Mouse (Mus musculus) stomach, postnatal 0 days (tissue): ENCODE results near the gene Noc3l. TPM values are rescaled to one million over a fixed set of nuclear protein-coding genes. Genes with fewer than 3 reads are reported as not detected.

Experiments used
- ATAC-seq: fragments of 200-750 bp; cut with Nextera tagmentation; 2 replicates; pipeline ENCODE4 v1.8.0; 2017; ENCODE audit not compliant: low FRiP score, low TSS enrichment
- DNase-seq: peaks from one replicate; pipeline ENCODE4 v3.0.0-alpha.2; 2016; ENCODE audit warnings: low spot score
- H3K27ac ChIP-seq: fragments of 300-500 bp; sonication (generic); replicated peaks from 2 replicates; pipeline ENCODE4 v1.5.1; 2014; ENCODE audit warnings: mild to moderate bottlenecking, control low read depth
- H3K27me3 ChIP-seq: fragments of 300-500 bp; sonication (generic); 2 replicates; pipeline ENCODE4 v1.6.1; 2014; ENCODE audit warnings: low read length; ENCODE audit not compliant: control insufficient read depth, insufficient read depth
- H3K36me3 ChIP-seq: fragments of 300-500 bp; sonication (generic); 2 replicates; pipeline ENCODE4 v1.6.1; 2014; ENCODE audit warnings: low read length, mixed read lengths; ENCODE audit not compliant: control insufficient read depth, insufficient read depth
- H3K4me1 ChIP-seq: fragments of 300-500 bp; sonication (generic); replicated peaks from 2 replicates; pipeline ENCODE4 v1.6.1; 2014; ENCODE audit warnings: antibody characterized with exemption; ENCODE audit not compliant: control insufficient read depth, insufficient read depth
- H3K4me2 ChIP-seq: fragments of 300-500 bp; sonication (generic); replicated peaks from 2 replicates; pipeline ENCODE4 v1.6.1; 2014; ENCODE audit warnings: low read depth, mild to moderate bottlenecking, control low read depth, moderate library complexity
- H3K4me3 ChIP-seq: fragments of 300-500 bp; sonication (generic); 2 replicates; pipeline ENCODE4 v1.5.1; 2014; ENCODE audit warnings: low read depth, low read length, control low read depth
- H3K9ac ChIP-seq: fragments of 300-500 bp; sonication (generic); 2 replicates; pipeline ENCODE4 v1.6.1; 2014; ENCODE audit warnings: mild to moderate bottlenecking, low read length, control low read depth, mixed read lengths
- H3K9me3 ChIP-seq: fragments of 300-500 bp; sonication (generic); 2 replicates; pipeline ENCODE4 v1.6.1; 2016; ENCODE audit warnings: low read length; ENCODE audit not compliant: control insufficient read depth
- CTCF ChIP-seq: IDR thresholded peaks from 2 replicates; pipeline ENCODE4 v1.5.1; 2016; ENCODE audit warnings: antibody characterized with exemption, low read depth, mild to moderate bottlenecking, moderate library complexity
- EP300 ChIP-seq: optimal IDR thresholded peaks from 2 replicates; pipeline ENCODE3; 2016; ENCODE audit warnings: antibody characterized with exemption
- WGBS: fragments of 180-500 bp; shearing (Covaris S2); extraction: QIAGEN DNeasy Blood & Tissue Kit; methylation state at CpG from one replicate; pipeline ENCODE4 v1.1.7; 2014; 5-methylcytosine and 5-hydroxymethylcytosine counted together
- polyA plus RNA-seq: library from polyadenylated mRNA; unstranded; fragments of >200 nt; fragmentation: Nextera tagmentation; extraction: Ambion mirVana; gene quantifications from 2 replicates; pipeline ENCODE4 v1.2.1, GENCODE M21; 2015

Gene Noc3l
- polyA plus RNA-seq, 1 experiment from 2014 or later: 2.9 TPM

DNA sequence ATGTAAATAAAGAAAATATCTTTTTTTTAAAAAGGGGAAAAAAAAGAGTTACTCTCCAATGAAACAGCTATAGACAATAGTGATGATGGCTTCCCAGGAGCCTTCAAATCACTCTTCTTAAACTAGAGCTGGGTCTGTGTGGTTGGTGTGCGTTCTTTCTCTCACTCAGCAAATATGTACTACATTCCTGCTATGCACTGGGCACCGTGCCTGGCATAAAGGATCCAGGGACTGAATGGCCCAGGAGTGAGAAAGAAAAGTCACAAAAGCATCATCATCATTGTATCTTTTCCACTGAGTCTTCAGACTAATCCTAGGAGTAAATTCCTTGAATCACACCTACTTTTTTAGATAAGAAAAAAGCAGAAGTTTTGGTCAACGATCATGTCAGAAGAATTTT lies 61.9 kb downstream of the Noc3l start:
- WGBS: 65% methylated on average over 3 of the region's 3 CpGs
- ATAC-seq (no peak), DNase-seq (no peak)

DNA sequence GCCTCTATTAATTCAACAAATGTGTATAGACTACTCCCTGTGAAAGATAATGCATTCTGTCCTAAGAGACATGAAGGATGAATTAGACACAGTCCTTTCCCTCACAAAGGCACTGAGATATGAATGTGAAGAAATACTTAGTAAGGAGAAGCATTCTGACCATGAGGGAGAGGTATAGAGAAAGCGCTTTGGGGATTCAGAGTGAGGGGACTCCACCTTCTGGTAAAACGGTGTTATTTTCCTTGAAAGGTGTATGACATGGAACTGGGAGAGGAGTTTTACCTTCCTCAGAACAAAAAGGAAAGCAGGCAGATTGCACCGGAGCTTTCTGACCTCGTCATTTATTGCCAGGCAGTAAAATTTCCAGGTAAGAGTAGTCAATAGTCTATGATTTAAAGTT lies 68.8 kb downstream of the Noc3l start:
- Histone ChIP-seq H3K27me3 (no peaks in the 10 kb centered on the region), H3K4me3 (no peak overlapping the region), H3K9me3 (no peaks in the 10 kb centered on the region), H3K9ac (no peak overlapping the region), H3K27ac (no peak overlapping the region), H3K36me3 (peaks cover 2% of the 10 kb centered on the region; the same call in 1 of the 2 replicates), H3K4me1 (no peaks in the 10 kb centered on the region), H3K4me2 (no peak overlapping the region)
- 60% methylated on average over 4 of the region's 4 CpGs for WGBS
- DNase-seq: no peak
- ATAC-seq: no peak
- TF ChIP-seq CTCF (peak; percentile 53), EP300 (no peak)

More for the DNA sequence above, 61.9 kb downstream of the Noc3l start:
- H3K9me3 ChIP-seq: no peaks in the 10 kb centered on the region
- H3K4me3 ChIP-seq: no peak overlapping the region
- no peaks in the 10 kb centered on the region for H3K4me1 ChIP-seq
- no peak overlapping the region for H3K27ac ChIP-seq
- TF ChIP-seq EP300: no peak
- no peak for TF ChIP-seq CTCF
- no peaks in the 10 kb centered on the region for H3K36me3 ChIP-seq
- no peaks in the 10 kb centered on the region for H3K27me3 ChIP-seq
- no peak overlapping the region for H3K4me2 ChIP-seq
- no peak overlapping the region for H3K9ac ChIP-seq

DNA sequence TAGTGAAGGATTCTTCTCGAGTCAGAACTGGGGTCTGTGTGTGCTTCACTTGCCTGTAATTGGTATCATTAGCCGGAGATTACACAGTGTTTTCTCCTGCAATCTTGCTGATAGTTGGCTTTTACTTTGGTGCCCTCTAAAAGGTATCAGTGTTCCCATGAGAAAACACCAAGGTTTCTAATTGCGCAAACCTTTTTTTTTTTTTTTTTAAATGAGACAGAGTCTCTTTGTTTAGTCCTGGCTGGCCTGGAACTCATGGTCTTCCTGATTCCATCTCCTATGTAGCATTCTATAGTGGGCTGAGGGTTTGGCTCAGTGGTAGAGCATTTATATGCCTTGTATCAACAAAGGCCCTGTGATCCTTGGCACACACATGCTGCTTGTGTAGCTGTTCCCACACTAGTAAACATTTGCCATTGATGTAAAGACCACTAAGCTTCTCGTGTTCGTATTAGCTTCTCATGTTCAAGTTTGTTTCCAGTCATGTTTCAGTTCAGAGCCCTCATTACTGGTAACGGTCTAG lies 72.5 kb downstream of the Noc3l start:
- no peaks in the 10 kb centered on the region for H3K4me1 ChIP-seq
- no peak overlapping the region for H3K27ac ChIP-seq
- H3K9me3 ChIP-seq: no peaks in the 10 kb centered on the region
- no peaks in the 10 kb centered on the region for H3K27me3 ChIP-seq
- no peak overlapping the region for H3K4me2 ChIP-seq
- peaks cover 2% of the 10 kb centered on the region for H3K36me3 ChIP-seq
- TF ChIP-seq CTCF (no peak), EP300 (no peak)
- DNase-seq: no peak
- ATAC-seq: no peak
- H3K4me3 ChIP-seq: no peak overlapping the region
- H3K9ac ChIP-seq: no peak overlapping the region
- 57% methylated on average over 6 of the region's 6 CpGs for WGBS

DNA sequence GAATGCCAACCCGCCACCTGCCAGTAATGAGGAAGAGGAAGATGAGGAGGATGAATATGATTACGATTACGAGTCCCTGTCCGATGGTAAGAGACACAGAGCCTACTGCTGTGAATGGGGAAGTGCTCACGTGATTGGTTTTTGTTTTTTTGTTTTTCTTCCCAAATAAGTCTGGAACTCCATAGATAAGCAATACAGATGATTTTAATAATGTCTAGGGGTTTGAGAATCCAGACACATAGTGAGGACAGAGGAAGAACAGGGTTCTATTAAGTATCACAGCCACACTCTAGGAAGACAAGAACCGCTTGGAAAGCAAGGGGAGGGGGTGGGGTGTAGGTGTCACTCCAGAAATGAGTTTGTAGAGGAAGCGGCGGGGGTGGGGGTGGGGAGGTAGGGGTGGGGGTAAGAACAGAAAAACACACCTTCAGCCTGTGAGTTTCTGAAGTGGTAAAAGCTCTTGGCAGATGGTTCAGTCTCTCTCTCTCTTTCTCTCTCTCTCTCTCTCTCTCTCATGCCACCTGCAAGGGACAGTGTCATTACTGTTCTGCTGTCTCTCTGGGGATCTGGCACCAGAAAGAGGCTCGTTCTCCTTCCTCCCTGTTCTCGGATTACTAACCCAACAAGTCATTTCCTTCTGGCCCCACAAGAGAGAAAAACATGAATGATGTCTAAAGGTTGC lies 73.1 kb downstream of the Noc3l start:
- H3K27ac ChIP-seq: no peak overlapping the region
- ATAC-seq: no peak
- no peak for DNase-seq
- no peak overlapping the region for H3K4me3 ChIP-seq
- H3K36me3 ChIP-seq: no peaks in the 10 kb centered on the region; the same call in 1 of the 2 replicates
- TF ChIP-seq EP300 (no peak), CTCF (no peak)
- no peak overlapping the region for H3K4me2 ChIP-seq
- no peaks in the 10 kb centered on the region for H3K4me1 ChIP-seq
- 69% methylated on average over 10 of the region's 10 CpGs for WGBS
- no peaks in the 10 kb centered on the region for H3K27me3 ChIP-seq
- no peak overlapping the region for H3K9ac ChIP-seq
- H3K9me3 ChIP-seq: no peaks in the 10 kb centered on the region

DNA sequence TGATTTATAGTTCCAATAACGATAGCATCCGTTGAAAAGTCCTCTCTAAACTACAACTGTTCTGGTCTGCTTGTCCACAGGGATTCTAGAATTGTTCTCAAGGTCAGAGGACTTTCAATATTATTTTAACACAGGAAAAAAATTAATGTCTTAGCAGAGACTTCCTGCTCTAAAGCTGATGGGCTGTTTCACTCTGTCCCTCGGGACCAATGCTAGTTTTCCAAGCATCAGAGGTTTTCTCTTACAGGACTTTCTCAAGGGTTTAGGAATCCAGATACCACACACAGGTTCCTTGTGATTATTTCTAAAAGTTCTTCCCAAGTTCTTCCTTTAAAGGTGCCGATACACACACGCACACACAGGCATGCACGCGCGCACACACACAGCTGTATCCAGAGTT lies 74.5 kb downstream of the Noc3l start:
- WGBS: 78% methylated on average over 8 of the region's 8 CpGs
- DNase-seq (no peak), ATAC-seq (no peak)

More for the DNA sequence above, 74.5 kb downstream of the Noc3l start:
- H3K9me3 ChIP-seq: no peaks in the 10 kb centered on the region
- H3K4me3 ChIP-seq: no peak overlapping the region
- TF ChIP-seq CTCF: no peak
- TF ChIP-seq EP300: no peak
- H3K4me1 ChIP-seq: no peaks in the 10 kb centered on the region
- no peak overlapping the region for H3K9ac ChIP-seq
- H3K27me3 ChIP-seq: no peaks in the 10 kb centered on the region
- no peaks in the 10 kb centered on the region; the same call in 1 of the 2 replicates for H3K36me3 ChIP-seq
- no peak overlapping the region for H3K27ac ChIP-seq
- H3K4me2 ChIP-seq: no peak overlapping the region

Other genes with a start within 250 kb of the Noc3l start
- gene Tbc1d12, start 17.3 kb upstream of the Noc3l start, polyA plus RNA-seq: 1.4 and 1.6 TPM in 2 replicates
- gene Hells, start 111.7 kb upstream of the Noc3l start, polyA plus RNA-seq: 13.7 and 14.3 TPM in 2 replicates
- 55.0 and 59.3 TPM in 2 replicates for gene Cyp2c55, start 187.8 kb upstream of the Noc3l start, polyA plus RNA-seq
- gene Cyp2c65, start 241.8 kb upstream of the Noc3l start, polyA plus RNA-seq: 123 TPM in 2 replicates